In genomic region chr13:52561367-52562165, GRCm38 (mm10) we compare ENCODE assay signal across 1 mouse cellular context.
TF ChIP-seq lines count a peak whose summit lies in the region.

No protein-coding gene starts in this region.

TF ChIP-seq in MEL, 35 proteins besides CTCF, POLR2A, EP300 and RAD21:
- TF ChIP-seq MYB (IDR thresholded peaks at IDR 0.05; ENCODE audit: low read depth, low read length) (no peak), ZNF384 (IDR thresholded peaks at IDR 0.05; ENCODE audit: low read depth, low read length) (peak; percentile 34; the same call in 1 of the 2 replicates)
